Mouse (Mus musculus) hindbrain, embryonic 10.5 days (tissue): ENCODE measurements at regions not wholly inside any gene's neighbourhood (a gene's known extent, or its start where the extent isn't known, plus 50 kb on each side); places are given as distances from the start of the nearest gene placed in this dataset.
A peak's percentile ranks its signal among the peaks of the same experiment; 100 is the strongest.

Experiments
- DNase-seq: peaks from one replicate; pipeline ENCODE4 v3.0.0-alpha.2; 2017; ENCODE audit warnings: low spot score
- H3K27ac ChIP-seq: fragments of 300-500 bp; sonication (generic); 2 replicates; pipeline ENCODE4 v1.5.1; 2016; ENCODE audit warnings: mild to moderate bottlenecking, moderate library complexity
- H3K27me3 ChIP-seq: fragments of 300-500 bp; sonication (generic); 2 replicates; pipeline ENCODE4 v1.6.1; 2016; ENCODE audit warnings: mild to moderate bottlenecking; ENCODE audit not compliant: poor library complexity, insufficient read depth, severe bottlenecking
- H3K36me3 ChIP-seq: fragments of 300-500 bp; sonication (generic); 2 replicates; pipeline ENCODE4 v1.6.1; 2016; ENCODE audit warnings: mild to moderate bottlenecking, moderate library complexity
- H3K4me1 ChIP-seq: fragments of 300-500 bp; sonication (generic); replicated peaks from 2 replicates; pipeline ENCODE4 v1.6.1; 2016; ENCODE audit warnings: mild to moderate bottlenecking
- H3K4me3 ChIP-seq: fragments of 300-500 bp; sonication (generic); 2 replicates; pipeline ENCODE4 v1.5.1; 2016; ENCODE audit warnings: mild to moderate bottlenecking, moderate library complexity
- H3K9me3 ChIP-seq: fragments of 300-500 bp; sonication (generic); 2 replicates; pipeline ENCODE4 v1.6.1; 2016; ENCODE audit warnings: mild to moderate bottlenecking, moderate library complexity
- WGBS: fragments of 180-500 bp; shearing (Covaris S2); methylation state at CpG from one replicate; pipeline ENCODE4 v1.1.7; 2016; 5-methylcytosine and 5-hydroxymethylcytosine counted together

GRCm38 (mm10) chr14:89556245-89556644 lies 1085.0 kb upstream of the Pcdh20 start:
- peaks cover 7% of the 10 kb centered on the region for H3K4me1 ChIP-seq
- H3K36me3 ChIP-seq: no peaks in the 10 kb centered on the region
- no peaks in the 10 kb centered on the region for H3K9me3 ChIP-seq
- H3K27ac ChIP-seq: 0 out of 2 replicates have a peak overlapping the region, but pooled peaks have one; percentile 40
- H3K27me3 ChIP-seq: no peaks in the 10 kb centered on the region
- WGBS: 45% methylated on average over 2 of the region's 2 CpGs
- DNase-seq: no peak
- no peak overlapping the region for H3K4me3 ChIP-seq

GRCm38 (mm10) chr14:89554127-89554526 lies 1082.9 kb upstream of the Pcdh20 start:
- no peaks in the 10 kb centered on the region for H3K36me3 ChIP-seq
- H3K4me1 ChIP-seq: peaks cover 7% of the 10 kb centered on the region
- no peaks in the 10 kb centered on the region for H3K9me3 ChIP-seq
- H3K27me3 ChIP-seq: no peaks in the 10 kb centered on the region
- DNase-seq: no peak
- 75% methylated on average over 3 of the region's 3 CpGs for WGBS
- no peak overlapping the region for H3K4me3 ChIP-seq
- no peak overlapping the region for H3K27ac ChIP-seq
